Mouse (Mus musculus) midbrain, postnatal 0 days (tissue): ENCODE measurements at regions not wholly inside any gene's neighbourhood (a gene's known extent, or its start where the extent isn't known, plus 50 kb on each side); places are given as distances from the start of the nearest gene placed in this dataset.

ENCODE experiments used
- ATAC-seq: fragments of 200-750 bp; cut with Nextera tagmentation; 2 replicates; pipeline ENCODE4 v1.8.0; 2017; ENCODE audit warnings: moderate number of reproducible peaks, mild to moderate bottlenecking, moderate TSS enrichment, moderate library complexity; ENCODE audit not compliant: low FRiP score
- DNase-seq: peaks from one replicate; pipeline ENCODE4 v3.0.0-alpha.2; 2015; ENCODE audit warnings: low spot score
- H3K27ac ChIP-seq: fragments of 300-500 bp; sonication (generic); 2 replicates; pipeline ENCODE4 v1.5.1; 2014; ENCODE audit warnings: low read depth, mild to moderate bottlenecking, low read length, mixed read lengths
- H3K27me3 ChIP-seq: fragments of 300-500 bp; sonication (generic); 2 replicates; pipeline ENCODE4 v1.6.1; 2014; ENCODE audit warnings: low read length, control low read depth, mixed read lengths; ENCODE audit not compliant: insufficient read depth
- H3K36me3 ChIP-seq: fragments of 300-500 bp; sonication (generic); 2 replicates; pipeline ENCODE4 v1.6.1; 2014; ENCODE audit warnings: low read length, control low read depth, mixed read lengths; ENCODE audit not compliant: insufficient read depth
- H3K4me1 ChIP-seq: fragments of 300-500 bp; sonication (generic); 2 replicates; pipeline ENCODE4 v1.6.1; 2014; ENCODE audit warnings: mild to moderate bottlenecking, control low read depth, antibody characterized with exemption, low read length, mixed read lengths; ENCODE audit not compliant: insufficient read depth
- H3K4me2 ChIP-seq: fragments of 300-500 bp; sonication (generic); 2 replicates; pipeline ENCODE4 v1.6.1; 2014; ENCODE audit warnings: low read depth, mild to moderate bottlenecking, low read length, mixed read lengths; ENCODE audit not compliant: poor library complexity, severe bottlenecking
- H3K4me3 ChIP-seq: fragments of 300-500 bp; sonication (generic); 2 replicates; pipeline ENCODE4 v1.5.1; 2014; ENCODE audit warnings: low read depth, mild to moderate bottlenecking, low read length, moderate library complexity
- H3K9ac ChIP-seq: fragments of 300-500 bp; sonication (generic); replicated peaks from 2 replicates; pipeline ENCODE4 v1.6.1; 2014; ENCODE audit warnings: mild to moderate bottlenecking, low read length, moderate library complexity, mixed read lengths; ENCODE audit not compliant: poor library complexity, severe bottlenecking
- H3K9me3 ChIP-seq: fragments of 300-500 bp; sonication (generic); 2 replicates; pipeline ENCODE4 v1.6.1; 2016; ENCODE audit warnings: low read length, control low read depth
- CTCF ChIP-seq: IDR thresholded peaks from 2 replicates; pipeline ENCODE4 v1.5.1; 2016; ENCODE audit warnings: antibody characterized with exemption, mild to moderate bottlenecking
- WGBS: fragments of 180-500 bp; shearing (Covaris S2); extraction: QIAGEN DNeasy Blood & Tissue Kit; methylation state at CpG from one replicate; pipeline ENCODE4 v1.1.7; 2014; 5-methylcytosine and 5-hydroxymethylcytosine counted together

- H3K4me3 ChIP-seq = no peak overlapping the region
- H3K27ac ChIP-seq = no peak overlapping the region
- no peaks in the 10 kb centered on the region for H3K9me3 ChIP-seq
- ATAC-seq = no peak
- H3K4me1 ChIP-seq = no peaks in the 10 kb centered on the region
- H3K36me3 ChIP-seq = no peaks in the 10 kb centered on the region
- no peak for DNase-seq
- no peaks in the 10 kb centered on the region for H3K27me3 ChIP-seq
- H3K4me2 ChIP-seq = no peak overlapping the region
- H3K9ac ChIP-seq = no peak overlapping the region
- WGBS = 83% methylated on average over 2 of the region's 2 CpGs
- TF ChIP-seq CTCF = no peak
Measured at GRCm38 (mm10) chr4:92574586-92574985, 383.0 kb upstream of the Gm12666 start.

- Histone ChIP-seq H3K9me3 (no peaks in the 10 kb centered on the region), H3K36me3 (no peaks in the 10 kb centered on the region), H3K4me3 (no peak overlapping the region), H3K27me3 (no peaks in the 10 kb centered on the region), H3K4me1 (no peaks in the 10 kb centered on the region), H3K4me2 (no peak overlapping the region), H3K9ac (no peak overlapping the region), H3K27ac (no peak overlapping the region)
- 67% methylated on average over 2 of the region's 2 CpGs for WGBS
- no peak for DNase-seq
- no peak for TF ChIP-seq CTCF
- ATAC-seq = no peak
Measured at GRCm38 (mm10) chr4:92565357-92565756, 373.8 kb upstream of the Gm12666 start.

- WGBS = 38% methylated on average over 1 of the region's 1 CpGs
- no peak overlapping the region for H3K27ac ChIP-seq
- H3K4me1 ChIP-seq = no peaks in the 10 kb centered on the region
- H3K36me3 ChIP-seq = no peaks in the 10 kb centered on the region
- no peak for ATAC-seq
- no peak for TF ChIP-seq CTCF
- H3K9me3 ChIP-seq = no peaks in the 10 kb centered on the region
- no peaks in the 10 kb centered on the region for H3K27me3 ChIP-seq
- DNase-seq = no peak
- H3K9ac ChIP-seq = no peak overlapping the region
- no peak overlapping the region for H3K4me2 ChIP-seq
- H3K4me3 ChIP-seq = no peak overlapping the region
Measured at GRCm38 (mm10) chr4:92555186-92555585, 363.6 kb upstream of the Gm12666 start.

- ATAC-seq (peak; percentile 73; the same call in 1 of the 2 replicates), DNase-seq (peak; percentile 86)
- Histone ChIP-seq H3K4me1 (no peaks in the 10 kb centered on the region), H3K27ac (no peak overlapping the region), H3K9ac (no peak overlapping the region), H3K4me3 (no peak overlapping the region), H3K36me3 (no peaks in the 10 kb centered on the region), H3K27me3 (no peaks in the 10 kb centered on the region), H3K4me2 (no peak overlapping the region), H3K9me3 (no peaks in the 10 kb centered on the region)
- TF ChIP-seq CTCF = no peak
Measured at GRCm38 (mm10) chr4:92542089-92542488, 350.5 kb upstream of the Gm12666 start.

- Histone ChIP-seq H3K27me3 (no peaks in the 10 kb centered on the region), H3K4me2 (no peak overlapping the region), H3K9ac (no peak overlapping the region), H3K9me3 (no peaks in the 10 kb centered on the region), H3K36me3 (no peaks in the 10 kb centered on the region), H3K27ac (no peak overlapping the region), H3K4me3 (no peak overlapping the region), H3K4me1 (no peaks in the 10 kb centered on the region)
- DNase-seq (peak; percentile 5), ATAC-seq (no peak)
- WGBS = 90% methylated on average over 9 of the region's 9 CpGs
- TF ChIP-seq CTCF = no peak
Measured at GRCm38 (mm10) chr4:92538296-92538695, 346.7 kb upstream of the Gm12666 start.

GRCm38 (mm10) chr4:92502010-92502409 lies 310.5 kb upstream of the Gm12666 start:
- no peaks in the 10 kb centered on the region for H3K27me3 ChIP-seq
- H3K36me3 ChIP-seq = no peaks in the 10 kb centered on the region

More at GRCm38 (mm10) chr4:92502010-92502409, 310.5 kb upstream of the Gm12666 start:
- Histone ChIP-seq H3K9me3 (no peaks in the 10 kb centered on the region), H3K4me3 (no peak overlapping the region), H3K27ac (no peak overlapping the region), H3K4me2 (no peak overlapping the region), H3K9ac (no peak overlapping the region), H3K4me1 (no peaks in the 10 kb centered on the region)
- no peak for TF ChIP-seq CTCF
- DNase-seq (no peak), ATAC-seq (no peak)
